Mouse (Mus musculus) thymus, adult 2 months (tissue): ENCODE data around the gene Rnf126. TPM values are rescaled to one million over a fixed set of nuclear protein-coding genes. Genes with fewer than 3 reads are reported as not detected.
A peak's percentile ranks its signal among the peaks of the same experiment; 100 is the strongest.

Experiments used
- DNase-seq: peaks from one replicate; pipeline ENCODE4 v3.0.0; 2021
- H3K27ac ChIP-seq: fragments of 200-500 bp; 2 replicates; pipeline ENCODE4 v1.5.1; 2012; ENCODE audit warnings: low read length, control low read depth; ENCODE audit not compliant: control insufficient read depth, insufficient read depth
- H3K27me3 ChIP-seq: fragments of 200-500 bp; 2 replicates; pipeline ENCODE4 v1.6.1; 2012; ENCODE audit warnings: mild to moderate bottlenecking, low read length, moderate library complexity, mixed read lengths; ENCODE audit not compliant: control insufficient read depth, insufficient read depth
- H3K36me3 ChIP-seq: fragments of 200-500 bp; 2 replicates; pipeline ENCODE4 v1.6.1; 2012; ENCODE audit warnings: mild to moderate bottlenecking, low read length, moderate library complexity; ENCODE audit not compliant: control insufficient read depth, insufficient read depth
- H3K4me1 ChIP-seq: fragments of 200-500 bp; replicated peaks from 2 replicates; pipeline ENCODE4 v1.6.1; 2012; ENCODE audit warnings: low read length; ENCODE audit not compliant: control insufficient read depth, insufficient read depth
- H3K4me3 ChIP-seq: fragments of 200-500 bp; 2 replicates; pipeline ENCODE4 v1.5.1; 2012; ENCODE audit warnings: mild to moderate bottlenecking, low read length, control low read depth, moderate library complexity; ENCODE audit not compliant: control insufficient read depth, insufficient read depth
- CTCF ChIP-seq: fragments of 200-500 bp; IDR thresholded peaks from 2 replicates; pipeline ENCODE4 v1.5.1; 2012; ENCODE audit warnings: mild to moderate bottlenecking, control low read depth, low read length, moderate library complexity, borderline replicate concordance; ENCODE audit not compliant: control insufficient read depth, poor library complexity, insufficient read depth; ENCODE audit errors: extremely low read depth
- POLR2A ChIP-seq: fragments of 200-500 bp; IDR thresholded peaks from 2 replicates; pipeline ENCODE4 v1.6.1; 2012; ENCODE audit warnings: mild to moderate bottlenecking, low read length, control low read depth, moderate library complexity; ENCODE audit not compliant: control insufficient read depth, poor library complexity, insufficient read depth; ENCODE audit errors: extremely low read depth
- WGBS: fragments of 180-500 bp; shearing (Covaris S2); methylation state at CpG from one replicate; pipeline ENCODE4 v1.1.7; 2018; 5-methylcytosine and 5-hydroxymethylcytosine counted together
- polyA plus RNA-seq: library from polyadenylated mRNA; depleted of rRNA; stranded (reverse); fragments of >200 nt; gene quantifications from 2 replicates; pipeline ENCODE4 v1.2.3, GENCODE M21; 2012

Gene Rnf126
- polyA plus RNA-seq, 1 experiment, result 375 TPM

DNA sequence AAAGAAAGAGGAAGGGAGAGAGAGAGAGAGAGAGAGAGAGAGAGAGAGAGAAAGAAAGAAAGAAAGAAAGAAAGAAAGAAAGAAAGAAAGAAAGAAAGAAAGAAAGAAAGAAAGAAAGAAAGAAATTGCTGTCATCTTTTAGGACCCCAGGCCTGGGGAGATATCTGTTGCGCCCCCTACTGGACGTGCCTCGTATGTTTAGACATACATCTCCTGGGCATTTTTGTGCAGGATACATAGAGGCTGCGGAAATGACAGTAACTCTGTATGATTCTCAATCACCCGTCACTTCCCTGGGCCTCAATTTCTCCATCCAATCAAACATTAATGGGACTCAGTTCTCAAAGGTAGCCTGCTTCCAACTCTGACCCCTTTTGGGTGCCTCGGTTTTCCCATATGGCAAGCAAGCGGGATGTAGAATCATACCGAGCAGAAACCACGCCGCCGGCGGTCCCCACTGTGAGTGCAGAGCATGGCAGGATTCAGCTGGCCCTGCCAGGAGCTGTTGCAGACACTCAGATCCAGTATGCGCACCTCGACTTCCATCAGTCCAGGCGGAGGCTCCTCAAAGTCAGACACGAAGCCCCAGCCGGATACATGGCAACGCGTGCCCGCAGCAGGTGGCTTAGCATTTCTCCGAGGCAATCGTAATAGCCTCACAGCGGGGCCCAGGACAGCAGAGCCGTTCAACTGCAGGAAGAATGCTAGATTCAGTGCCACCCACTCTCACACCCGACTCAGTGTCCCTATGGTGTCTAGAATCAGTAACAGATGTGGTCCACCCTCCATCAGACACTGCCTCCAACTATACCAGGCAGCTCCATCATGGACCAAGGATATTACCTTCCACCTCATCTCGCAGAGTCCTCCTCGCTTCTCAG, 17.4 kb upstream of the Rnf126 start:
- no peaks in the 10 kb centered on the region for H3K27me3 ChIP-seq
- peak; percentile 61 for DNase-seq
- TF ChIP-seq CTCF, result no peak
- TF ChIP-seq POLR2A, result no peak
- peaks cover 59% of the 10 kb centered on the region for H3K4me1 ChIP-seq
- WGBS, result 86% methylated on average over 27 of the region's 27 CpGs
- no peak overlapping the region for H3K27ac ChIP-seq
- H3K36me3 ChIP-seq, result no peaks in the 10 kb centered on the region
- no peak overlapping the region for H3K4me3 ChIP-seq

DNA sequence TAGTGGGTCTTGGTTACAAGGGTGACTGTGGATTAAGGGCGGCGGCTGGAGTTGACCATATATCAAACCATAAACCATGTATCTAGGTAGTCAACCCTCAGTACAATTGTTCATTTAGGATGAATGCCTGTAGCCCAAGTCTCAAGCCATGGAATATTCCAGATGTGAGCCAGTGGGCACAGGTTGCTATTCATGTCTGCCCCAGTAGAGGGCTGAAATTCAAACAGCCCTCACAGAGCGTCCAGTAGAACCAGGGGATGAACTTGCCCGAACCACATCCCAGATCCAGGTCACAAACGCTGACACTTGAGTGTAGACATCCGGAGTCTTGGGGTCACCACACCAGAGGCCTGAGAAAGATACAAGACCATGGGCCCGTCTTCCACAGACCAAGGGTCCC, 16.3 kb upstream of the Rnf126 start:
- DNase-seq, result no peak
- Histone ChIP-seq H3K27ac (no peak overlapping the region), H3K4me1 (peaks cover 53% of the 10 kb centered on the region), H3K4me3 (no peak overlapping the region), H3K27me3 (no peaks in the 10 kb centered on the region), H3K36me3 (no peaks in the 10 kb centered on the region)
- TF ChIP-seq POLR2A (no peak), CTCF (no peak)
- 93% methylated on average over 7 of the region's 7 CpGs for WGBS

- Histone ChIP-seq H3K4me1 (peaks cover 45% of the 10 kb centered on the region), H3K36me3 (no peaks in the 10 kb centered on the region), H3K27me3 (no peaks in the 10 kb centered on the region), H3K4me3 (no peak overlapping the region), H3K27ac (peak overlapping the region; percentile 54)
- DNase-seq, result peak; percentile 67
- 8% methylated on average over 5 of the region's 5 CpGs for WGBS
- TF ChIP-seq CTCF (no peak), POLR2A (no peak)
Measured at GRCm38 (mm10) chr10:79781956-79782355, 15.2 kb upstream of the Rnf126 start.

DNA sequence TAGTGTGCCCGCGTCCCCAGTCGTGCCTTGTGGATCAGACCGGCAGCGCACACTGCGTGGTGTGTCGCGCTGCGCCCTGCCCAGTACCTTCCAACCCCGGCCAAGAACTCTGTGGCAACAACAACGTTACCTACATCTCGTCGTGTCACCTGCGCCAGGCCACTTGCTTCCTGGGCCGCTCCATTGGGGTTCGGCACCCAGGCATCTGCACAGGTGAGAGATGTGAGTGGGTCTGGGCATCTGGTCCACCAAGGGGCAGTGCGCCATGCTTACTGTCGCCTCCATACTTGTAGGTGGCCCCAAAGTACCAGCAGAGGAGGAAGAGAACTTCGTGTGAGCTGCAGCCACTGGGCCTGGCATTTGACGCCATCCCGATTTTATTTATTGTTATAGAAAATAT, 14.4 kb upstream of the Rnf126 start:
- H3K4me1 ChIP-seq, result peaks cover 43% of the 10 kb centered on the region
- DNase-seq, result no peak
- peak overlapping the region; percentile 19 for H3K4me3 ChIP-seq
- no peak for TF ChIP-seq CTCF
- TF ChIP-seq POLR2A, result no peak
- H3K27me3 ChIP-seq, result no peaks in the 10 kb centered on the region
- no peak overlapping the region for H3K27ac ChIP-seq
- WGBS, result 42% methylated on average over 21 of the region's 21 CpGs
- no peaks in the 10 kb centered on the region for H3K36me3 ChIP-seq

GRCm38 (mm10) chr10:79780664-79781015, 13.9 kb upstream of the Rnf126 start:
- WGBS, result 2% methylated on average over 13 of the region's 13 CpGs
- Histone ChIP-seq H3K27me3 (no peaks in the 10 kb centered on the region; the same call in 1 of the 2 replicates), H3K4me3 (peak overlapping the region; percentile 55), H3K36me3 (no peaks in the 10 kb centered on the region), H3K4me1 (peaks cover 43% of the 10 kb centered on the region), H3K27ac (no peak overlapping the region)
- TF ChIP-seq CTCF (no peak), POLR2A (no peak)
- no peak for DNase-seq

- WGBS, result 2% methylated on average over 55 of the region's 55 CpGs
- peaks cover 39% of the 10 kb centered on the region for H3K4me1 ChIP-seq
- H3K27ac ChIP-seq, result no peak overlapping the region
- H3K36me3 ChIP-seq, result no peaks in the 10 kb centered on the region
- TF ChIP-seq POLR2A (no peak), CTCF (peak; percentile 96)
- H3K27me3 ChIP-seq, result no peaks in the 10 kb centered on the region; the same call in 1 of the 2 replicates
- H3K4me3 ChIP-seq, result peak overlapping the region; percentile 55
- peak; percentile 92 for DNase-seq
Measured at GRCm38 (mm10) chr10:79779784-79780663, 13.3 kb upstream of the Rnf126 start.
